Mouse (Mus musculus): Measurements from ENCODE around the gene Per1. TPM values are rescaled to one million over a fixed set of nuclear protein-coding genes. Genes with fewer than 3 reads are reported as not detected.

The Per1 gene
- polyA plus RNA-seq, 1 experiment from 2014 or later: 9.0 TPM

DNA sequence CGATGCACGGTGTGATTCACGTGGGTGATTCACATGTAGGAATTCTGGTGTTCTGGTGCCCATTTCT is 30.7 kb downstream of the Per1 start, which contains the start of gene Aloxe3:
Aloxe3 (plus strand) TSS at position 45 of the 67 bp plus-strand sequence.
- Histone ChIP-seq H3K4me2 (peak within 1 kb of the TSS; percentile 92), H3K27me3 (replicated peaks) (0 out of 2 replicates have a peak, but pooled peaks cover 11% of the 10 kb centered on the region), H3K9ac (peak within 1 kb of the TSS; percentile 80), H3K27ac (replicated peaks) (peak within 1 kb of the TSS; percentile 81), H3K36me3 (no peaks in the 10 kb centered on the region), H3K4me3 (peak within 1 kb of the TSS; percentile 70), H3K4me1 (peaks cover 35% of the 10 kb centered on the region), H3K9me3 (no peaks in the 10 kb centered on the region)
- ATAC-seq (ENCODE audit: extremely low read depth, insufficient number of reproducible peaks, low FRiP score, low TSS enrichment): no peak
- WGBS: 6% methylated on average over 3 of the region's 3 CpGs

DNA sequence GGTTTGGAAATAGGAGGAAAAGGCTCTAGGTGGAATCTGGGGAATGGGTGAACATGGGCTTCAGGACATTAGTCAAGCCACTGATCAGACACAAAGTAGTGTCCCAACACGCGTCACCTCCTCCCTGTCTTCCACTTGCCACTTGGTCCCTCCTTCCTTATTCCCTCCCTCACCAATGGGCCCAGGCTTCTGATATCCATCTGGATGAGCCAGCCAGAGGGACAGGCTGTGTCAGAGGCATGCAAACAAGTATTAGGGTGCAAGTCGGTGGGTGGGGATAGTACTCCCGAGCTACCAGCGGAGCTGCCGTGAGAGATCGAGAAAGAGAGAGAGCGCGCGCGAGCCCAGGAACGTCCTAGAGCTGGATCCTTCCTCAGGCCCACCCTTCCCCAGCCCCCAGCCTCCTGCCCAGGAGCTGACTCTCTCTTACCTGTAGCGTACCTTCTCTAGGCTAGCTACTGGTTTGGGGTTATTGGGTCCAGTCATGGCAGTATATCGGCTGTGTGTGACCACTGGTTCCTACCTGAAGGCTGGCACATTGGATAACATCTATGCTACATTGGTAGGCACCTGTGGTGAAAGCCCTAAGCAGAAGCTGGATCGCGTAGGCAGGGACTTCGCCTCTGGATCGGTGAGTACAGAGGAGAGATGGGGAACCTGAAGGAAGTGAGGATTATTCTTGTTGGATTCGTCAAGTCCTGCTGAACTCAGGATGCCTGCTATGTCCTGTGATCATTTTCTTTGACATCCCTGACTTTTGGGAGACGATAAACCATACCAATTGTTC is 31.1 kb downstream of the Per1 start:
- Histone ChIP-seq H3K9ac (peak overlapping the region; percentile 80), H3K27ac (replicated peaks) (peak overlapping the region; percentile 81; the same call in 1 of the 2 replicates)
- WGBS: 15% methylated on average over 20 of the region's 20 CpGs

DNA sequence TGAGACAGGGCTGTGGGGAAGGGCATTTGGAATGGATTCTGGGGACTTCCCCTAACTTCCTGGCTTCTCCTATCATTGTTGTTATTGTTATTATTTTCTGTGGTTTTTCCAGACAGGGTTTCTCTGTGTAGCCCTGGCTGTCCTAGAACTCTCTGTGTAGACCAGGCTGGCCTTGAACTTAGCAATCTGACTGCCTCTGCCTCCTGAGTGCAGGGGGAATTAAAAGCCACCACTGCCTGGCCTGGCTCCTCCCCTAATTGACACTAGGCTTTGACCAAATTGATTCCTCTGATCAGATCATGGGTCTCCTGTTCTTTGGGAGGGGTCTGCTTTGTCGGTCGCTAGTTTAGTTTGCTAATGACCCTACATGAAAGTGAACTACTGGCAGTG is 31.7 kb downstream of the Per1 start:
- ATAC-seq (ENCODE audit: extremely low read depth, insufficient number of reproducible peaks, low FRiP score, low TSS enrichment): no peak
- Histone ChIP-seq H3K27me3 (replicated peaks) (0 out of 2 replicates have a peak, but pooled peaks cover 11% of the 10 kb centered on the region), H3K9ac (peak overlapping the region; percentile 80; the same call in 1 of the 2 replicates), H3K9me3 (no peaks in the 10 kb centered on the region), H3K27ac (replicated peaks) (no peak overlapping the region), H3K36me3 (no peaks in the 10 kb centered on the region), H3K4me1 (peaks cover 25% of the 10 kb centered on the region), H3K4me3 (peak overlapping the region; percentile 70), H3K4me2 (peak overlapping the region; percentile 92)
- 54% methylated on average over 2 of the region's 2 CpGs for WGBS

More for the DNA sequence above, 31.1 kb downstream of the Per1 start:
- H3K4me2 ChIP-seq: peak overlapping the region; percentile 92
- 0 out of 2 replicates have a peak, but pooled peaks cover 11% of the 10 kb centered on the region for H3K27me3 ChIP-seq (replicated peaks)
- ATAC-seq (ENCODE audit: extremely low read depth, insufficient number of reproducible peaks, low FRiP score, low TSS enrichment): no peak
- peaks cover 30% of the 10 kb centered on the region for H3K4me1 ChIP-seq
- no peaks in the 10 kb centered on the region for H3K36me3 ChIP-seq
- no peaks in the 10 kb centered on the region for H3K9me3 ChIP-seq
- H3K4me3 ChIP-seq: peak overlapping the region; percentile 70

DNA sequence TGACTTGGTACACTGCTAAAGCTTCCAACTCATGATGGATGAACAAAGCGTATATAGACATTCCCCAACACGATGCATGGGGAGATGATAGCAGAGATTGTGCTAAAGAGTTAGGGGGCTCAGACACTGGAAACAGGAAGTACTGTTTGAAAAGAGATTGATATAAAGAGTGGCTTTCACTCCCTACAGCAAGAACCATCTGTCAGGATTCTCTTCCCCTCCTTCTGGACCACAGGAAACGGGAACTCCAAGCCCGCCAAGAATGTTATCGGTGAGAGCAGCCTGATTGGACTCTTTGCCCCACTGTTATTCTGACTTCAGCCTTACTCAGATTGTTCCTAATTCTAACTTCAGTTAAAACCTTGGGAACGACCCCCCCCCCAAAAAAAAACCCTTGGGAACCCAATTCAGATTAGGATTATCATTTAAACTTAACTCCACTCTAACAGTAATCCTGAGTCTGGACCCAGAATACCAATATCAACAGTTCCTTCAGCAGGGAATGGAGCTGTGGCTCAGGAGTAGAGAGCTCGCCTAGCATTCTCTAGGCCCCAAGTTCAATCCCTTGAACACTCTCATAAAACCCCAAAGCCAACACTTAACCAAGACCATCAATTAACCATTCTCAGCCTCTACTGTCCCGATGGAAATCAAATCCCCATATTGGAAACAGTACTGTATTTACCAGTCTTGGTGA is 33.6 kb downstream of the Per1 start:
- Histone ChIP-seq H3K9me3 (no peaks in the 10 kb centered on the region), H3K27me3 (replicated peaks) (peaks cover 27% of the 10 kb centered on the region), H3K9ac (no peak overlapping the region), H3K4me2 (no peak overlapping the region), H3K27ac (replicated peaks) (no peak overlapping the region), H3K36me3 (no peaks in the 10 kb centered on the region), H3K4me1 (peaks cover 20% of the 10 kb centered on the region), H3K4me3 (no peak overlapping the region)
- WGBS: 62% methylated on average over 8 of the region's 8 CpGs
- no peak for ATAC-seq (ENCODE audit: extremely low read depth, insufficient number of reproducible peaks, low FRiP score, low TSS enrichment)

DNA sequence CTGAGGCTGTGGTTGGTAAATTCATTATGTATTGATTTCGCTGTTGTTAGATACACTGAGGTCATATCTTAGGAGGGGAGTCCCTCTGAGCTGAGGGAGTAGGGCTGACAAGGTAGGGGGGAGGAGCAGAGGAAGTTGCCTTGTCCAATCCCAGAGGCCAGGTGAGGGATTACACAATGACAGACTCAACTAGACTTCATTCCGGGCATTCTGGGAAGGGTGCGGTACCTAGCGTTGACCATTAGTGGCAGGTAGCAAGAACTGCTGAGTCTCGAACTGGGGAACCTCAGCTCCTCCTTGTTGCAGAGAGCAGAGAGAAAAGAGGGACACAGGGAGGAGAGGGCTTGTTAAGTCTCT is 38.5 kb downstream of the Per1 start:
- Histone ChIP-seq H3K36me3 (no peaks in the 10 kb centered on the region), H3K27ac (replicated peaks) (no peak overlapping the region), H3K27me3 (replicated peaks) (peaks cover 26% of the 10 kb centered on the region), H3K9me3 (no peaks in the 10 kb centered on the region), H3K4me2 (peak overlapping the region; percentile 90), H3K4me1 (peaks cover 12% of the 10 kb centered on the region), H3K4me3 (peak overlapping the region; percentile 57), H3K9ac (peak overlapping the region; percentile 75)
- WGBS: 25% methylated on average over 5 of the region's 5 CpGs
- peak; percentile 10; the same call in 1 of the 2 replicates for ATAC-seq (ENCODE audit: extremely low read depth, insufficient number of reproducible peaks, low FRiP score, low TSS enrichment)

DNA sequence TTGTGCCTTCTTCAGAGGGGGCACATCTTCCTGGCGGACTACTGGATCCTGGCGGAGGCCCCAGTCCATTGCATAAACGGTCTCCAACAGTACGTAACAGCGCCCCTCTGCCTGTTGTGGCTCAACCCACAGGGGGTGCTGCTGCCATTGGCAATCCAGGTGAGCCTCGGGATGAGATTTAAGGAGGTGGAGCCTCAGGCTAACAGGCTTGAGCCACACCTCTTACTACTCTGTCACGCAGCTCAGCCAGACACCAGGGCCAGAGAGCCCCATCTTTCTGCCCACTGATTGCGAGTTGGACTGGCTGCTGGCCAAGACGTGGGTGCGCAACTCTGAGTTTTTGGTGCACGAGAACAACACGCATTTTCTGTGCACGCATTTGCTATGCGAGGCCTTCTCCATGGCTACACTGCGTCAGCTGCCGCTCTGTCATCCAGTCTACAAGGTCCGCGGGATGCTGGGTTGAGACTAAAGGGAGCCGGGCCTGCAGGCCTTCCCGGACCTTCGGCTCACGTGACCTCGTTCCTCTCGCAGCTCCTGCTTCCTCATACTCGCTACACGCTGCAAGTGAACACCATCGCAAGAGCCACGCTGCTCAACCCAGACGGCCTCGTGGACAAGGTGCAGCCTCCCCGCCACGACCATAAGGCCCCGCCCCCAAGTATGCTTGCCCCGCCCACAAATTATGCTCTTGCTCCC is 39.1 kb downstream of the Per1 start:
- peak overlapping the region; percentile 57 for H3K4me3 ChIP-seq
- H3K9me3 ChIP-seq: no peaks in the 10 kb centered on the region
- H3K27me3 ChIP-seq (replicated peaks): peaks cover 26% of the 10 kb centered on the region
- peak overlapping the region; percentile 90 for H3K4me2 ChIP-seq
- ATAC-seq (ENCODE audit: extremely low read depth, insufficient number of reproducible peaks, low FRiP score, low TSS enrichment): peak; percentile 49
- H3K4me1 ChIP-seq: peaks cover 12% of the 10 kb centered on the region
- 3% methylated on average over 34 of the region's 34 CpGs for WGBS
- H3K36me3 ChIP-seq: no peaks in the 10 kb centered on the region
- H3K27ac ChIP-seq (replicated peaks): no peak overlapping the region
- H3K9ac ChIP-seq: peak overlapping the region; percentile 75

DNA sequence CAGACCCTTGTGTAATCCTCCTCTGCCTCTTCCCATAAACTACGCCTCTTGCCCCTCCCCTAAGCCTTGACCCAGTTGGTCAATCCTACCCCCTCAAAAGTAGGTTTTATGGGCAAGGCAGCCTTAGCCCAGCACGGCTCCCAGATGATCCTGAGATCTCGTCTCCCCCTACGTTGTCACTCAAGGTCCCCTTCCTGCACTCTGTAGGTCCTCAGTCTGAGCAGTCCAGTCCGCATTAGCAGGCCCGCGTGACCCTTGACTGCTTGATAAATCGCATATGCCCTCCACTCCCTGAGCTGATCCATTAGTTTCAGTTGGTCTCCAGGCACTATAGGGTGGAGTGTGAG is 39.6 kb downstream of the Per1 start:
- peaks cover 26% of the 10 kb centered on the region for H3K27me3 ChIP-seq (replicated peaks)
- H3K4me1 ChIP-seq: peaks cover 12% of the 10 kb centered on the region
- H3K4me3 ChIP-seq: peak overlapping the region; percentile 57
- H3K27ac ChIP-seq (replicated peaks): no peak overlapping the region
- H3K36me3 ChIP-seq: no peaks in the 10 kb centered on the region
- peak overlapping the region; percentile 90 for H3K4me2 ChIP-seq
- no peaks in the 10 kb centered on the region for H3K9me3 ChIP-seq
- ATAC-seq (ENCODE audit: extremely low read depth, insufficient number of reproducible peaks, low FRiP score, low TSS enrichment): no peak
- 31% methylated on average over 8 of the region's 8 CpGs for WGBS
- peak overlapping the region; percentile 75 for H3K9ac ChIP-seq

DNA sequence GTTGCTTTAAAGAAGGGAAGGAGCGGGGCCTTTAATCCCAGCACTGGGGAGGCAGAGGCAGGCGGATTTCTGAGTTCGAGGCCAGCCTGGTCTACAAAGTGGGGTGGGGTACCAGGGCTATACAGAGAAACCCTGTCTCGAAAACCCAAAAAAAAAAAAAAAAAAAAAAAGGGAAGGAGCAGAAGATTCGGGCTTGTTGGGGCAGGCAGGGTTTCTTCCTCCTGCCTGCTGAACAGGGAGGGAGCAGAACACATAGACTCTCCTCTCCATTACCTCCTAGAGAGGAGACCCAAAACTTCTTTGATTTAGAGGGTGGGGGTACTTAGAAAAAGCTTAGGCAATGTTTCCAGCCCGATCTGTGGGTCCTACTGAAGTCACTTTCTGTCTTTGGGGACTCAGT is 40.3 kb downstream of the Per1 start:
- Histone ChIP-seq H3K4me1 (peaks cover 12% of the 10 kb centered on the region), H3K9me3 (no peaks in the 10 kb centered on the region), H3K27me3 (replicated peaks) (peaks cover 23% of the 10 kb centered on the region), H3K27ac (replicated peaks) (no peak overlapping the region), H3K36me3 (no peaks in the 10 kb centered on the region), H3K9ac (no peak overlapping the region), H3K4me2 (no peak overlapping the region), H3K4me3 (no peak overlapping the region)
- WGBS: 84% methylated on average over 6 of the region's 6 CpGs
- ATAC-seq (ENCODE audit: extremely low read depth, insufficient number of reproducible peaks, low FRiP score, low TSS enrichment): no peak

DNA sequence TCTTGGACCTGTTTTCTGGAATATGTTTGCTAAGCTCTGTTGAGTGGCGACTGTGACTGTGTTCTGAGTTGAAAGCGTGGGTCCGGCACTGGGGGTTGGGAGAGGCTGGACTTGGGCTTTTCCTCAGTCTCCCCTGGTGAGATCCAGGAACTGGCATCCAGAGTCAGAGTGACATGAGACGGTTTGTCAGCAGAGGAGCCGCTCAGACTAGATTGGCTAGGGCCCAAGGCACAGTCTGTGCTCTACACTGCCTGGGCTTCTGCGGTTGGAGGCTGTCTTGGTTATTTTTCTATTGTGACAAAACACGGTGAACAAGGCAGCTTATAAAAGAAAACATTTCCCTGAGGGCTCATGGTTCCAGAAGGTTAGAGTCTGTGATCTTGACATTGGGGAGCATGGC is 52.5 kb downstream of the Per1 start:
- no peak overlapping the region for H3K4me3 ChIP-seq
- H3K27me3 ChIP-seq (replicated peaks): peaks cover 26% of the 10 kb centered on the region
- H3K9ac ChIP-seq: no peak overlapping the region
- H3K27ac ChIP-seq (replicated peaks): no peak overlapping the region
- WGBS: 65% methylated on average over 7 of the region's 7 CpGs
- no peaks in the 10 kb centered on the region for H3K36me3 ChIP-seq
- H3K4me2 ChIP-seq: no peak overlapping the region
- no peaks in the 10 kb centered on the region for H3K4me1 ChIP-seq
- no peak for ATAC-seq (ENCODE audit: extremely low read depth, insufficient number of reproducible peaks, low FRiP score, low TSS enrichment)
- H3K9me3 ChIP-seq: no peaks in the 10 kb centered on the region

DNA sequence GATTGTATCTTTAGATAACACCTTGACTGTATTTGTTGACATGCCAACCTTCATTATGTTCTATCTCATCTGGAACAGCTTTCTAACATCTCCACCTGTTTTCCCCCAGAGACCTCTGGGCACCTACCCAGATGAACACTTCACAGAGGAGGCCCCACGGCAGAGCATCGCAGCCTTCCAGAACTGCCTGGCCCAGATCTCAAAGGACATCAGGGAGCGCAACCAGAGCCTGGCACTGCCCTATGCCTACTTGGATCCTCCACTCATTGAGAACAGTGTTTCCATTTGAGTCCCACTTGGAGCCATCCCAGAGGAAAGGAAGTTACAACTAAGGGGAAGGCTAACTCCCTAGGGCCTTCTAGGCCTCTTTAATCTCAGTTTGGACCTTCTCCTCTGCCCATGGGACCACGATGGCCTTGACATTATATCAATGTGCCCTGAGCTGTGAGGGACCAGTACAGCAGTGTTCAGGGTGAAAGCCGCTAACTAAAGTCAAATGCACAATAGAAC is 53.5 kb downstream of the Per1 start:
- 85% methylated on average over 5 of the region's 5 CpGs for WGBS
- Histone ChIP-seq H3K36me3 (no peaks in the 10 kb centered on the region), H3K4me3 (no peak overlapping the region), H3K27me3 (replicated peaks) (peaks cover 33% of the 10 kb centered on the region), H3K9ac (no peak overlapping the region), H3K27ac (replicated peaks) (no peak overlapping the region), H3K9me3 (no peaks in the 10 kb centered on the region), H3K4me2 (no peak overlapping the region), H3K4me1 (no peaks in the 10 kb centered on the region)
- ATAC-seq (ENCODE audit: extremely low read depth, insufficient number of reproducible peaks, low FRiP score, low TSS enrichment): no peak

DNA sequence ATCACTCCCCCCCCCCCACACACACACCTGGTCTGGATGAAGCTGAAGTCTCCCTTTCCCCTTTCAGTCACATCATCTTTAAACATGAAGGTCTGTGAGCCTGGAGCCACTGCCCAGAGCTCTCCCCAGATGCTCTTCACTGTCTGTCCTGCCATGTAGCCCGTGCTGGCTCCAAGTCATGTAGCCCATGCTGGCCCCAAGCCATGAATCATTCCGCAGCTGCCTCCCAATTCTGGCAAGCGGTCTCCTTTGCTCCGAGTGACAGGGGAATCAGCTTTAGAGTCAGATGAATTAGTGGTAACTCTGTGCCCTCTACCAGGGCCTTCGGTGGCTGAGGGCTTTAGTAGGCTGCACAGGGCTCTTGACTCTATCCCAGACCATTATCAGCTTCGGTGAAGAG is 54.7 kb downstream of the Per1 start:
- H3K4me1 ChIP-seq: no peaks in the 10 kb centered on the region
- no peak overlapping the region for H3K9ac ChIP-seq
- no peak overlapping the region for H3K27ac ChIP-seq (replicated peaks)
- H3K9me3 ChIP-seq: no peaks in the 10 kb centered on the region
- 51% methylated on average over 6 of the region's 6 CpGs for WGBS
- no peak overlapping the region for H3K4me3 ChIP-seq
- no peaks in the 10 kb centered on the region for H3K36me3 ChIP-seq
- no peak overlapping the region for H3K4me2 ChIP-seq
- ATAC-seq (ENCODE audit: extremely low read depth, insufficient number of reproducible peaks, low FRiP score, low TSS enrichment): no peak
- peaks cover 44% of the 10 kb centered on the region for H3K27me3 ChIP-seq (replicated peaks)

All from heart, embryonic 13.5 days (tissue).